Mouse (Mus musculus) limb, embryonic 14.5 days (tissue): ENCODE data around the gene Gm20388. TPM values are rescaled to one million over a fixed set of nuclear protein-coding genes. Genes with fewer than 3 reads are reported as not detected.

Experiments
- ATAC-seq: fragments of 200-750 bp; cut with Nextera tagmentation; 2 replicates; pipeline ENCODE4 v1.8.0; 2017; ENCODE audit warnings: low read depth, moderate number of reproducible peaks, moderate TSS enrichment; ENCODE audit not compliant: low FRiP score
- DNase-seq: peaks from one replicate; pipeline ENCODE4 v3.0.0-alpha.2; 2015; ENCODE audit warnings: low spot score
- H3K27ac ChIP-seq: fragments of 300-500 bp; sonication (generic); replicated peaks from 2 replicates; pipeline ENCODE4 v1.5.1; 2014; ENCODE audit warnings: low read depth, mild to moderate bottlenecking, low read length, moderate library complexity, mixed read lengths
- H3K27me3 ChIP-seq: fragments of 300-500 bp; sonication (generic); 2 replicates; pipeline ENCODE4 v1.6.1; 2014; ENCODE audit warnings: low read length, mixed read lengths; ENCODE audit not compliant: control insufficient read depth, insufficient read depth
- H3K36me3 ChIP-seq: fragments of 300-500 bp; sonication (generic); 2 replicates; pipeline ENCODE4 v1.6.1; 2014; ENCODE audit warnings: mild to moderate bottlenecking, low read length, moderate library complexity, mixed read lengths; ENCODE audit not compliant: control insufficient read depth, insufficient read depth
- H3K4me1 ChIP-seq: fragments of 300-500 bp; sonication (generic); 2 replicates; pipeline ENCODE4 v1.6.1; 2014; ENCODE audit warnings: antibody characterized with exemption, low read length, mixed read lengths; ENCODE audit not compliant: control insufficient read depth, insufficient read depth
- H3K4me2 ChIP-seq: fragments of 300-500 bp; sonication (generic); replicated peaks from 2 replicates; pipeline ENCODE4 v1.6.1; 2014; ENCODE audit warnings: low read depth, mild to moderate bottlenecking, low read length, moderate library complexity; ENCODE audit not compliant: severe bottlenecking
- H3K4me3 ChIP-seq: fragments of 300-500 bp; sonication (generic); replicated peaks from 2 replicates; pipeline ENCODE4 v1.5.1; 2014; ENCODE audit warnings: low read length
- H3K9ac ChIP-seq: fragments of 300-500 bp; sonication (generic); 2 replicates; pipeline ENCODE4 v1.6.1; 2014; ENCODE audit warnings: mild to moderate bottlenecking, low read depth, low read length, moderate library complexity; ENCODE audit not compliant: severe bottlenecking
- H3K9me3 ChIP-seq: fragments of 300-500 bp; sonication (generic); 2 replicates; pipeline ENCODE4 v1.6.1; 2016; ENCODE audit warnings: low read length; ENCODE audit not compliant: control insufficient read depth
- POLR2A ChIP-seq: fragments of 200-500 bp; IDR thresholded peaks from 2 replicates; pipeline ENCODE4 v1.8.0; 2012; ENCODE audit warnings: inconsistent platforms, mild to moderate bottlenecking, moderate library complexity, borderline replicate concordance; ENCODE audit not compliant: insufficient read depth, insufficient read length; ENCODE audit errors: extremely low read depth
- WGBS: fragments of 180-500 bp; shearing (Covaris S2); extraction: QIAGEN DNeasy Blood & Tissue Kit; methylation state at CpG from one replicate; pipeline ENCODE4 v1.1.7; 2014; 5-methylcytosine and 5-hydroxymethylcytosine counted together
- polyA plus RNA-seq, 2 experiments: library from polyadenylated mRNA; depleted of rRNA in 1 of 2; stranded (reverse) in 1 of 2; unstranded in 1 of 2; fragments of >200 nt; fragmentation: Nextera tagmentation in 1 of 2; extraction: Ambion mirVana in 1 of 2; gene quantifications; 2 replicates each; pipeline versions ENCODE4 v1.2.1 to v1.2.3; 2012 to 2014

The Gm20388 gene
- polyA plus RNA-seq, 2 experiments, result 1.9 to 49.9 TPM

- peaks cover 2% of the 10 kb centered on the region; the same call in 1 of the 2 replicates for H3K4me1 ChIP-seq
- WGBS, result 59% methylated on average over 12 of the region's 12 CpGs
- DNase-seq (no peak), ATAC-seq (no peak)
- TF ChIP-seq POLR2A, result no peak
- H3K9ac ChIP-seq, result no peak overlapping the region
- H3K9me3 ChIP-seq, result peaks cover 6% of the 10 kb centered on the region; the same call in 1 of the 2 replicates
- H3K36me3 ChIP-seq, result no peaks in the 10 kb centered on the region
- no peak overlapping the region for H3K4me3 ChIP-seq
- H3K27me3 ChIP-seq, result no peaks in the 10 kb centered on the region
- H3K27ac ChIP-seq, result no peak overlapping the region
- H3K4me2 ChIP-seq, result no peak overlapping the region
Observed at GRCm38 (mm10) chr8:121001951-121002350, 1091.3 kb downstream of the Gm20388 start.

GRCm38 (mm10) chr8:121002871-121003539, 1092.4 kb downstream of the Gm20388 start:
- peaks cover 2% of the 10 kb centered on the region; the same call in 1 of the 2 replicates for H3K4me1 ChIP-seq
- H3K4me3 ChIP-seq, result no peak overlapping the region
- H3K36me3 ChIP-seq, result no peaks in the 10 kb centered on the region
- WGBS, result 43% methylated on average over 17 of the region's 17 CpGs
- TF ChIP-seq POLR2A, result no peak
- H3K9ac ChIP-seq, result no peak overlapping the region
- ATAC-seq (no peak), DNase-seq (no peak)
- no peak overlapping the region for H3K4me2 ChIP-seq
- no peaks in the 10 kb centered on the region for H3K27me3 ChIP-seq
- H3K27ac ChIP-seq, result no peak overlapping the region
- peaks cover 6% of the 10 kb centered on the region; the same call in 1 of the 2 replicates for H3K9me3 ChIP-seq

- Histone ChIP-seq H3K9me3 (peaks cover 6% of the 10 kb centered on the region; the same call in 1 of the 2 replicates), H3K4me1 (peaks cover 2% of the 10 kb centered on the region; the same call in 1 of the 2 replicates), H3K4me2 (no peak overlapping the region), H3K27me3 (no peaks in the 10 kb centered on the region), H3K9ac (no peak overlapping the region), H3K36me3 (no peaks in the 10 kb centered on the region), H3K4me3 (no peak overlapping the region), H3K27ac (no peak overlapping the region)
- DNase-seq (no peak), ATAC-seq (no peak)
- TF ChIP-seq POLR2A, result no peak
- 38% methylated on average over 2 of the region's 2 CpGs for WGBS
Observed at GRCm38 (mm10) chr8:121003639-121004038, 1093.0 kb downstream of the Gm20388 start.

- H3K36me3 ChIP-seq, result no peaks in the 10 kb centered on the region
- H3K4me1 ChIP-seq, result 0 out of 2 replicates have a peak, but pooled peaks cover 4% of the 10 kb centered on the region
- no peaks in the 10 kb centered on the region for H3K9me3 ChIP-seq
- no peak overlapping the region for H3K9ac ChIP-seq
- H3K27me3 ChIP-seq, result peaks cover 13% of the 10 kb centered on the region; the same call in 1 of the 2 replicates
- H3K4me3 ChIP-seq, result no peak overlapping the region
- no peak for TF ChIP-seq POLR2A
- no peak overlapping the region for H3K27ac ChIP-seq
- 67% methylated on average over 6 of the region's 6 CpGs for WGBS
- H3K4me2 ChIP-seq, result no peak overlapping the region
- DNase-seq (no peak), ATAC-seq (no peak)
Observed at GRCm38 (mm10) chr8:121013318-121013717, 1102.7 kb downstream of the Gm20388 start.

GRCm38 (mm10) chr8:121016621-121017020, 1106.0 kb downstream of the Gm20388 start:
- no peak for TF ChIP-seq POLR2A
- Histone ChIP-seq H3K4me1 (0 out of 2 replicates have a peak, but pooled peaks cover 4% of the 10 kb centered on the region), H3K27me3 (peaks cover 13% of the 10 kb centered on the region; the same call in 1 of the 2 replicates), H3K4me2 (no peak overlapping the region), H3K36me3 (no peaks in the 10 kb centered on the region), H3K27ac (no peak overlapping the region), H3K4me3 (no peak overlapping the region), H3K9me3 (no peaks in the 10 kb centered on the region), H3K9ac (no peak overlapping the region)
- ATAC-seq, result no peak
- no peak for DNase-seq
- 82% methylated on average over 17 of the region's 17 CpGs for WGBS
